Mouse (Mus musculus): ENCODE measurements around the gene Vstm5. TPM values are rescaled to one million over a fixed set of nuclear protein-coding genes. Genes with fewer than 3 reads are reported as not detected.

Gene Vstm5
- total RNA-seq, 2 experiments from 2014 or later = not detected

GRCm38 (mm10) chr9:15305503-15306397, 66.9 kb downstream of the Vstm5 start, which contains the start of gene Taf1d:
Gene Taf1d, plus strand, starts transcription at chr9:15306214.
- Histone ChIP-seq H3K27ac (peak within 1 kb of the TSS; percentile 97), H3K4me3 (peak within 1 kb of the TSS; percentile 100)
- no peak for TF ChIP-seq CTCF (IDR thresholded peaks at IDR 0.05)
- peak; percentile 97 for DNase-seq
- intact Hi-C loops (cut with DNase I) = loop anchor here (1.0 to 5.0 kb wide), 2 partner anchors 25 to 52 kb away; partner anchors contain the start of gene Cep295

GRCm38 (mm10) chr9:15306398-15307119, 67.7 kb downstream of the Vstm5 start, which contains the start of gene 4931406C07Rik:
Gene 4931406C07Rik, minus strand, starts transcription at chr9:15306448.
- H3K4me3 ChIP-seq = peak within 1 kb of the TSS; percentile 100
- peak within 1 kb of the TSS; percentile 97 for H3K27ac ChIP-seq
- intact Hi-C loops (cut with DNase I) = loop anchor here (1.0 to 5.0 kb wide), 2 partner anchors 26 to 51 kb away; partner anchors contain the start of gene Cep295
- DNase-seq = peak; percentile 30
- no peak for TF ChIP-seq CTCF (IDR thresholded peaks at IDR 0.05)

- intact Hi-C loops (cut with DNase I) = loop anchor here (5.0 kb wide), 1 partner anchor 50 kb away; the partner anchor contains the start of gene Cep295
- Histone ChIP-seq H3K27ac (peak overlapping the region; percentile 97), H3K4me3 (peak overlapping the region; percentile 100)
- no peak for TF ChIP-seq CTCF (IDR thresholded peaks at IDR 0.05)
- no peak for DNase-seq
Observed at GRCm38 (mm10) chr9:15307257-15307656, 68.4 kb downstream of the Vstm5 start.

GRCm38 (mm10) chr9:15308254-15308653, 69.4 kb downstream of the Vstm5 start:
- H3K27ac ChIP-seq = no peak overlapping the region
- intact Hi-C loops (cut with DNase I) = loop anchor here (5.0 kb wide), 1 partner anchor 49 kb away; the partner anchor contains the start of gene Cep295
- H3K4me3 ChIP-seq = no peak overlapping the region
- no peak for TF ChIP-seq CTCF (IDR thresholded peaks at IDR 0.05)
- no peak for DNase-seq

Other genes starting within 250 kb of the Vstm5 start
- gene Panx1, start 193.6 kb upstream of the Vstm5 start, total RNA-seq (2021) = 10 to 100 TPM; 21.2 to 31.0 TPM
- 1 to 10 TPM in 1 of 2 experiments, under 1 TPM in 1; 0.36 to 1.1 TPM for gene Hephl1, start 126.9 kb upstream of the Vstm5 start, total RNA-seq (2021)
- gene Med17, start 40.9 kb downstream of the Vstm5 start, total RNA-seq (2021) = 10 to 100 TPM in 1 of 2 experiments, 1 to 10 TPM in 1; 6.5 to 11.7 TPM
- gene Taf1d, start 67.2 kb downstream of the Vstm5 start, total RNA-seq (2021) = 100 to 1,000 TPM; 101 to 103 TPM
- 1 to 10 TPM; 3.4 to 3.6 TPM for gene 4931406C07Rik, start 67.4 kb downstream of the Vstm5 start, total RNA-seq (2021)
- gene Cep295, start 118.7 kb downstream of the Vstm5 start, total RNA-seq (2021) = 1 to 10 TPM; 5.1 to 5.9 TPM